Mouse (Mus musculus) heart, postnatal 0 days (tissue): ENCODE measurements around the gene Tmem210.

Experiments used
- CTCF ChIP-seq: IDR thresholded peaks from 2 replicates; pipeline ENCODE4 v1.5.1; 2016; ENCODE audit warnings: antibody characterized with exemption, control low read depth, low read depth
- EP300 ChIP-seq: IDR thresholded peaks from 2 replicates; pipeline ENCODE4 v1.6.1; 2016; ENCODE audit warnings: antibody characterized with exemption, low read depth

- TF ChIP-seq CTCF (no peak), EP300 (no peak)
These were observed 21.2 kb upstream of the Tmem210 start for GRCm38 (mm10) chr2:25266720-25267119.
